Mouse (Mus musculus) bone marrow, adult 2 months (tissue): ENCODE results near the gene Vsnl1.

ENCODE experiments used
- CTCF ChIP-seq: fragments of 200-500 bp; IDR thresholded peaks from 2 replicates; pipeline ENCODE4 v1.5.1; 2011; ENCODE audit warnings: low read length, control low read depth; ENCODE audit not compliant: control insufficient read depth, insufficient read depth
- POLR2A ChIP-seq: fragments of 200-500 bp; IDR thresholded peaks from 2 replicates; pipeline ENCODE4 v1.6.1; 2011; ENCODE audit warnings: low read depth, mild to moderate bottlenecking, control low read depth, low read length, borderline replicate concordance; ENCODE audit not compliant: control insufficient read depth

DNA sequence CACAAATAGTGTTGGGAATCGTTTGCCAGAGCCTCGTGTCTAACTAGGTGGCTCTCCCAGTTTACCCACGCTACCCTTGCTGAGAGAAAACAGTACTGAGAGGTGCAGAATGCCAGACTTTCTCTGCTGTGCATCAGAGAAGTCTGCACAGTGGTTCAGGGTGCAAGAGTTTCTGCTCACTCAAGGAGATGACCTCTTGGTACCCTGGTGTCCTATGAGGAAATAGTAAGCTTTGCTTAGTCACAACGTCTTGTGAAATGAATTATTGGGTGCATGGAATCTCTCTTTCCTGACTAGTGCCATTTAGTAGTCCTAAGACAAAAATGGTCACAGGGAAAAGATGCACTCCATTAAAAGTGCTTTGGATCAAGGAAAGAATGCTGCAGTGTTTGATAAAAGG is 111.9 kb downstream of the Vsnl1 start:
- no peak for TF ChIP-seq CTCF
- no peak for TF ChIP-seq POLR2A
